Mouse (Mus musculus) gastrocnemius, adult 8-10 months (tissue): ENCODE measurements around the gene Fxyd4. TPM values are rescaled to one million over a fixed set of nuclear protein-coding genes. Genes with fewer than 3 reads are reported as not detected.

Experiments
- DNase-seq, 2 experiments: peaks; one replicate each; pipeline ENCODE4 v3.0.0; 2022; ENCODE audit warnings: low spot score in 2 of 2
- total RNA-seq, 4 experiments: library from RNA; stranded (reverse); gene quantifications; 2 replicates each; pipeline ENCODE4 v1.2.4; 2022

The Fxyd4 gene
- total RNA-seq = not detected

DNA sequence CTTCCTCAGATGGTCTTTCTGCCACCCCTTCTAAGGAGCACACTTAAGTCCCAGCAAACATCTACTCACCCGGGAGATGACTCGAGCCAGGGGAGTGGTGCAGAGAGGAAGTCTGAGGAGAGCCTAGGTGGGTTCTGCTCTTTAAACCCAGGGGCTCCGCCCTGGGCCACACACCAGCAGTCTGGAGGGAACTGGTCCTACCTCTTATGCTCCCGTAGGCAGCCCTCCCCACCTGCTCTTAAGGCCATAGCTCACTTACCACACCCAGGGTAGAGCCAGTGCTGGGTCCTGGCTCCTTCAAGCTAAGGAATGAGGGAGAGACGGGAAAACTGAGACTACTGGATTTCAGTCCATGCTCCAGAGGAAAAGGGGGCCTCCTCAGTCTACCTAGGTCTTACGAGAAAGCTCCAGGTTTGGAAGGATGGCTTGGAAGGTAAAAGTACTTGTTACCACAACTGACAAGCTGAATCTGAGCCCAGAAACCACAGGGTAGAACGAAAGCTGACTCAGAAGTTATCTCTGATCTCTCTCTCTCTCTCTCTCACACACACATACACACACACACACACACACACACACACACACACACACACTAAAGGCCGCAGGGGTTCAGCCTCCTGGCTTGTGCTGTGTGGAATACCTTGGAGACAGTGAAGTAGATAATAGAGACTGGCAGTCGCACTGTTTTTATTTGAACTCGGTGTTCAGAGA is at the start of gene Fxyd4:
Gene Fxyd4, minus strand, starts transcription at position 471 of the 711 bp plus-strand sequence.
- no peak for DNase-seq

- no peak for DNase-seq
Observed at GRCm38 (mm10) chr6:117987173-117987572, 49.7 kb upstream of the Fxyd4 start.

DNA sequence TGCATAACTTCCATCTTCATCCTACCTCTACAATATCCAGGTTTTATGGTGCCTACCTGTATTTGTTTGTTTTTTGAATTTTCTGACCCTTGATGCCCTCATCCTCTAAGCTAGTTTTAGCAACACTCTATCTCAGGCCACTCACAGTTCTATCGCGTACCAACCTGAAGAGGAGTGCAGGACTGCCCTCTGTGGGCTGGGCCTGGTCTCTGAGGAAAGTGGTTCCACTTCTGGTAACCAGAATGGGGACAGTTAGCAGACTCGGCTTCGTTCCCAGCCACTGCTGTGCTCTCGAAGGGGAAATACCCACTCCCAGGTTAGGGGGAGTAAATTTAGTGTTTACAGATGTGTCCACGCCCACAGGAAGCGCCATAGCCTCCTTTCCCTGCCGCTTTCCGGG is 29.2 kb upstream of the Fxyd4 start:
- DNase-seq = no peak

- no peak for DNase-seq
Observed at GRCm38 (mm10) chr6:117963201-117963600, 25.7 kb upstream of the Fxyd4 start.

DNA sequence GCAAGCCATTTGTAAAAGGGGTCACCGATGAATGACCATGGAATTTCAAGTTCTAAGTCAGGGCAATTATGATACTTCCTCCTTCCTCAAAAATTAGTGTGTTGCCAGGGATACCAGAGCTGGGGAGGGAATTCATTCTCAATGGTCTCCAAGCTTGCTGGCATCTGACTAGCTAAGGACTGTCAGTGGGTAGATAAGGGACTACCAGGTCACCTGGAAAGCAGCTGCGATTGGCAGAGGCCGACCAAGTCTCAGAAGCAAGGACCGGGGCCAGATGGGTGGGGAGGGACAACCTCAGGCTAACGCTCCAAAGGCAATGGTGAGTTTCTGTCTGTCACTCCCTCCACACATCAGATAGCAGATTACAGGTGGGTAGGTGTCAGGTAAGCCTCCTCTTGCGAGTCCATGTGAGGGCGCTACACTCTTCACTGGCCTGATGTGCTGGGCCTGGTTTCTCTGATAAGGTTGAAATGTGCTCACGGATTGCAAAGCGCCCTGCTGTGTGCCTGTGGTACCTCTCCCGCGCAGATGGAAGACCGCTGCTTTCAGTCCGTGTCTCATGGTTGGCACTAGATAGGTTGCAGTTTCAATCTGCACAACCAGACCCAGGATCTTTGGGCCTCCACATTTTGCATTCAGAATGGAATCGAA is 19.5 kb upstream of the Fxyd4 start:
- no peak for DNase-seq

DNA sequence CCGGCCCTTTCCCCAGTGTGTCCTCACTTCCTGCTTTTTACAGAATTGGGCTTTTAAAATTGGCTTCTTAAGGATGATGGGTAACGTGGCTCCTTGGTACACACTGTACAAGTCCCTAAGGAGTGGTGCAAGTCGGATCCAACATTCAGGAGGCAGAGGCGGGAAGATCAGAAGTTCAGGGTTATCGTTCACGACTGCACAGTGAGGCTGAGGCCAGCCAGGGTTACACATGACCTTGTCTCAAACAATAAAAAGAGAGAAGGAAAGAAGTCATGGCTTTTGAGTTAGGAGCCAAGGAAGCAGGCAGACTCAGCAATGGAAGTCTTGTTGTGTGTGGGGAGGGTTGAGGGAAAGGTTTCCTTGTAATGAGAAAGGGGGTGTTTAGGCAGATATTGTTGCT is 18.7 kb upstream of the Fxyd4 start:
- no peak for DNase-seq

- DNase-seq = no peak
Observed at GRCm38 (mm10) chr6:117952330-117952729, 14.8 kb upstream of the Fxyd4 start.

DNA sequence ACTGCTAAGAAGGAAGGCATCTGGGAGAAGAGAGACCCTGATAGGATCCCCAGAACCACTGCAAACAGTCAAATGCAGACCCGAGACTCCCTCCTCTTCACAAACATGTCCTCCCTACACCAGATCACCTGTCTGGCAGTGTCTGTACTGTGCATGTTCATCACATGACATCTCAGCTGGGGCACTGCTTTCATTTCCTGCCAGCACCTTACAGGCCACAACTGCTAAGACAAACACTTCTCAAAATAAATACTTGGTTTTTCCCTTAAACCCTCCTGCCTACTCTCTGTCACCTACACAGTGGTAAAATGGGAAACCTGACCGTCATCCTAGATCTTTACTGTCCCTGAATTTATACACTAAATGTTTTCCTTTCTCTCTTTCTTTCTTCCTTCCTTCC is 6.4 kb upstream of the Fxyd4 start:
- no peak for DNase-seq

- DNase-seq = no peak
Observed at GRCm38 (mm10) chr6:117942769-117943168, 5.3 kb upstream of the Fxyd4 start.

DNA sequence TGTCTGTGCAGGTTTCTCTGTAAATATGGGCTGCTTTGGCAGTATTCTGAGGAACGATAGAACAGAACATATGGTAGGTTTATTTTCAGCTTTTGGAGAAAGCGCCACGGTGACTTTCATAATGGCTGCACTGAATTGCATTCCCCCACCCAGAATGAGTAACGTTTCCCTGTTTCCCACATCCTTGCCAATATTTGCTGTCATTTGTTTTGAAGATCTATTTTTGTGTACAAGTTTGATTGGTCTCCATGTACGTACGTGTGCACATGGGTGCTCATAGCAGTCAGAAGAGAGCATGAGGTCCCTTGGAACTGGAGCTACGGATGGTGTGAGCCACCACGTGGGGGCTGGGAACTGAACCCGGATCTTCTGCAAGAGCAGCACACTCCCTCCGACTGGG is 1.5 kb upstream of the Fxyd4 start:
- DNase-seq = no peak

GRCm38 (mm10) chr6:117935681-117936612 is 1.5 kb downstream of the Fxyd4 start:
- no peak for DNase-seq

DNA sequence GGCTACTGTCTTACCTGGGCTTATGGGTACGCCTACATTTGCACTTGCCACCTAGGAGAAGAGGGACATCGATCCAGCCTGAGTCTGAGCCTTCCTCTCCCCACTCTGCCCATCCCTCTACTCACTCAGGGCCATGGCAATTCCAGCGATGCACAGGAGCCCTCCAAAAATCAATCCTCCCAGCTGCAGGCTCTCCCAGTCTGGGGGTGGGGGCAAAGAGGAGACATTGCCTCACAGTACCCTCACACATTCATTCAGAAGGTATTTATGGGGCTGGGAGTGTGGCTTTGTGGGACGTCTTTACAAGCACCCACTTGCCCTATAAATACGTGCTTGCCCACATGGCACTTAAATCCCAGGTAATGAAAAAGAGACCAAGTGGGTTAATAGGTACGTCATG is 3.2 kb downstream of the Fxyd4 start:
- no peak for DNase-seq

GRCm38 (mm10) chr6:117932325-117933051 is 5.0 kb downstream of the Fxyd4 start:
- no peak for DNase-seq

GRCm38 (mm10) chr6:117929945-117930655 is 7.4 kb downstream of the Fxyd4 start:
- no peak for DNase-seq

GRCm38 (mm10) chr6:117928746-117929145 is 8.7 kb downstream of the Fxyd4 start:
- no peak for DNase-seq

DNA sequence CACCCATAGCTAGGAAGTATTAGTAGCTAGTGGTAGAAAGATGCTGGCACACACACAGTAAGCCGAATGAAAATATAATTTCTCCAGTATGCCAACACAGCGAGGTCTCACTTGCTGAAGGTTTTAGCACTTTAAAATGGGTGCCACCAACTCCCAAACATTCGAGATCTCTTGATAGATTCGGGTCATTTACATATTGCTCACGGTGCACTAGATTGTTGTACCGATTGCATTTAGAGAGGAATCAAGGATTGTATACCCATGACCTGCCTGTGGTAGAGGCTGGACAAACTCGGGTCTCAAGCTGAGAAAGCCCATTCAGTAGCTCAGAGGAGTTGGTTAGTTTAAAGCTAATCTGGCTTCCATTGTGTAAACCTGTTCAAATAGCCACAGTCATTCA is 9.5 kb downstream of the Fxyd4 start:
- no peak for DNase-seq

GRCm38 (mm10) chr6:117926871-117927491 is 10.5 kb downstream of the Fxyd4 start:
- no peak for DNase-seq

- DNase-seq = no peak
Observed at GRCm38 (mm10) chr6:117922041-117922440, 15.5 kb downstream of the Fxyd4 start.

- no peak for DNase-seq
Observed at GRCm38 (mm10) chr6:117920659-117921640, 16.5 kb downstream of the Fxyd4 start.
